Mouse (Mus musculus) hindbrain, embryonic 13.5 days (tissue): ENCODE data around the gene Cep68. TPM values are rescaled to one million over a fixed set of nuclear protein-coding genes. Genes with fewer than 3 reads are reported as not detected.
"Not testable (repeated sequence)": the region's sequence is repeated elsewhere in the genome, so short reads cannot be mapped to it uniquely, and the experiment has no call there.

Source experiments
- ATAC-seq: fragments of 200-750 bp; cut with Nextera tagmentation; 2 replicates; pipeline ENCODE4 v1.8.0; 2017; ENCODE audit warnings: moderate TSS enrichment; ENCODE audit not compliant: low FRiP score
- H3K27ac ChIP-seq: fragments of 300-500 bp; sonication (generic); 2 replicates; pipeline ENCODE4 v1.5.1; 2015; ENCODE audit warnings: inconsistent platforms, mild to moderate bottlenecking, moderate library complexity
- H3K27me3 ChIP-seq: fragments of 300-500 bp; sonication (generic); 2 replicates; pipeline ENCODE4 v1.6.1; 2015; ENCODE audit warnings: mild to moderate bottlenecking, inconsistent platforms
- H3K36me3 ChIP-seq: fragments of 300-500 bp; sonication (generic); 2 replicates; pipeline ENCODE4 v1.6.1; 2015; ENCODE audit warnings: mild to moderate bottlenecking, inconsistent platforms
- H3K4me1 ChIP-seq: fragments of 300-500 bp; sonication (generic); replicated peaks from 2 replicates; pipeline ENCODE4 v1.6.1; 2015; ENCODE audit warnings: inconsistent platforms
- H3K4me2 ChIP-seq: fragments of 300-500 bp; sonication (generic); 2 replicates; pipeline ENCODE4 v1.6.1; 2015; ENCODE audit warnings: inconsistent platforms, mild to moderate bottlenecking, moderate library complexity
- H3K4me3 ChIP-seq: fragments of 300-500 bp; sonication (generic); 2 replicates; pipeline ENCODE4 v1.5.1; 2015; ENCODE audit warnings: mild to moderate bottlenecking, inconsistent platforms
- H3K9ac ChIP-seq: fragments of 300-500 bp; sonication (generic); 2 replicates; pipeline ENCODE4 v1.6.1; 2015; ENCODE audit warnings: mild to moderate bottlenecking, inconsistent platforms
- H3K9me3 ChIP-seq: fragments of 300-500 bp; sonication (generic); 2 replicates; pipeline ENCODE4 v1.6.1; 2016; ENCODE audit warnings: inconsistent platforms
- WGBS: fragments of 180-500 bp; shearing (Covaris S2); methylation state at CpG from one replicate; pipeline ENCODE4 v1.1.7; 2015; 5-methylcytosine and 5-hydroxymethylcytosine counted together
- polyA plus RNA-seq: library from polyadenylated mRNA; unstranded; fragments of >200 nt; fragmentation: Nextera tagmentation; extraction: Ambion mirVana; gene quantifications from 2 replicates; pipeline ENCODE4 v1.2.1, GENCODE M21; 2015

The Cep68 gene
- polyA plus RNA-seq, 1 experiment from 2014 or later = 26.2 TPM

- H3K4me1 ChIP-seq = peaks cover 4% of the 10 kb centered on the region; the same call in 1 of the 2 replicates
- no peak overlapping the region for H3K9ac ChIP-seq
- H3K27ac ChIP-seq = no peak overlapping the region
- H3K4me3 ChIP-seq = no peak overlapping the region
- H3K27me3 ChIP-seq = no peaks in the 10 kb centered on the region
- no peak overlapping the region for H3K4me2 ChIP-seq
- no peaks in the 10 kb centered on the region for H3K9me3 ChIP-seq
- H3K36me3 ChIP-seq = peaks cover 86% of the 10 kb centered on the region
- 92% methylated on average over 3 of the region's 3 CpGs for WGBS
- ATAC-seq = no peak
Observed at GRCm38 (mm10) chr11:20237976-20238375, 11.3 kb downstream of the Cep68 start.

- H3K4me1 ChIP-seq = 0 out of 2 replicates have a peak, but pooled peaks cover 2% of the 10 kb centered on the region
- 95% methylated on average over 7 of the region's 7 CpGs for WGBS
- peaks cover 94% of the 10 kb centered on the region for H3K36me3 ChIP-seq
- no peak overlapping the region for H3K27ac ChIP-seq
- no peak overlapping the region for H3K4me2 ChIP-seq
- ATAC-seq = no peak
- H3K9me3 ChIP-seq = no peaks in the 10 kb centered on the region
- H3K27me3 ChIP-seq = no peaks in the 10 kb centered on the region
- H3K9ac ChIP-seq = no peak overlapping the region
- H3K4me3 ChIP-seq = no peak overlapping the region
Observed at GRCm38 (mm10) chr11:20237018-20237417, 12.2 kb downstream of the Cep68 start.

- H3K27ac ChIP-seq = no peak overlapping the region
- H3K27me3 ChIP-seq = no peaks in the 10 kb centered on the region
- H3K4me3 ChIP-seq = no peak overlapping the region
- H3K36me3 ChIP-seq = peaks cover 91% of the 10 kb centered on the region
- H3K9me3 ChIP-seq = no peaks in the 10 kb centered on the region
- no peak overlapping the region for H3K9ac ChIP-seq
- 67% methylated on average over 3 of the region's 3 CpGs for WGBS
- H3K4me1 ChIP-seq = 0 out of 2 replicates have a peak, but pooled peaks cover 4% of the 10 kb centered on the region
- H3K4me2 ChIP-seq = no peak overlapping the region
- no peak for ATAC-seq
Observed at GRCm38 (mm10) chr11:20234233-20234632, 15.0 kb downstream of the Cep68 start.

DNA sequence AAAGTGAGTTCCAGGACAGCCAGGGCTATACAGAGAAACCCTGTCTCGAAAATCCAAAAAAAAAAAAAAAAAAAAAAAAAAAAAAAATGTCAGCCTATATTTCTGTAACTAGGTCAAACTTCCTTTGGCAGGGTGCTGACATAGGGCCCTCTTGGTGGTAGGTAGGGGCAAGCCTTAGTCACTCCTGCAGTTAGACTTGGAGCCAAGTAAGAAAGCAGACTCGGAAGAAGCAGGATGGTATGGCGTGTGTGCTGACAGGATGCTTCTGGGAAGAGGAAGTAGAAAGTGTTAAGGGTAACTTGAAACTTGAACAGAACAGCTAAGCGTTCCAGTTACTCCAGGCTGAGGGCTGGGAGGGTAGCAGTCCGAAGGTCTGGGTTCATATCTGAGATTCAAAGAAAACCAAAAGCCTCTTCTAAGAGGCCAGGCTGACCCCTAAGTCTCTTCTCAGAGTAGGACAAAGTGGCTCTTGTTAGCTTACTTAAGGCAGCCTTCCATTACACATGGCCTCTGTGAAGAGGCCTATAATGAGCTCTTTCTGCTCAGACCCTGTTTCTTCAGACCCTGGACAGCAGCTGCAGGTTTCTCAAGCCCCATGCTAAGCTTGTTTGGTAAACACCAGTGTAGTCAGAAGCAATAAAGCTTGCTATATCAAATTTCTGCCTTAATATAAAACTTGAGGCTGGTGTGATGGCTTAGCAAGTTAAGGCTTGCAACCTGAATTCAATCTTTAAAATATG, 17.0 kb downstream of the Cep68 start:
- Histone ChIP-seq H3K27me3 (no peaks in the 10 kb centered on the region), H3K36me3 (peaks cover 85% of the 10 kb centered on the region), H3K27ac (peak overlapping the region; percentile 48), H3K9me3 (no peaks in the 10 kb centered on the region), H3K4me3 (no peak overlapping the region), H3K9ac (no peak overlapping the region), H3K4me1 (0 out of 2 replicates have a peak, but pooled peaks cover 4% of the 10 kb centered on the region), H3K4me2 (no peak overlapping the region)
- 84% methylated on average over 5 of the region's 5 CpGs for WGBS
- ATAC-seq = no peak

GRCm38 (mm10) chr11:20231128-20231878, 17.9 kb downstream of the Cep68 start:
- Histone ChIP-seq H3K27me3 (no peaks in the 10 kb centered on the region), H3K27ac (peak overlapping the region; percentile 48; the same call in 1 of the 2 replicates), H3K9ac (no peak overlapping the region), H3K4me2 (no peak overlapping the region), H3K9me3 (no peaks in the 10 kb centered on the region), H3K4me3 (no peak overlapping the region), H3K4me1 (0 out of 2 replicates have a peak, but pooled peaks cover 4% of the 10 kb centered on the region), H3K36me3 (peaks cover 76% of the 10 kb centered on the region)
- 44% methylated on average over 8 of the region's 8 CpGs for WGBS
- ATAC-seq = no peak

DNA sequence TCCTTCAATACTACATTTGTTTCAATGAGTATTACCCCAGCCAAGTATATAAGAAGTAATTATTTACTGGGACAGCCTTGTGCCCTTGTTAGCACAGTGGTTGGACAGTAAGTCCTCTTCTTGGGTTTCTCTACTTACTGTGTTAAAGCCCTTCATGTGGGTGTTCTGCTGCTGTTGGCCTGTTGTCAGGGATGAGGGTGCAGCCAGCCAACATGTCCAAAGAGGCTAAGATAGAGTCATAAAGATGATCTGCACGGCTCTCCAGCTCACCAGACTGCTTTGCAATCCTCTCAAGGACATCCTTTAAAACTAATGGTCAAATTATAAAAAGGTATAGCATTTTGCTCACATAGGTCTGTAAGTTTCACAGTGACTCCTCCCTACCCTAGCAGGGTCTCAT, 18.9 kb downstream of the Cep68 start:
- Histone ChIP-seq H3K4me2 (no peak overlapping the region), H3K27me3 (no peaks in the 10 kb centered on the region), H3K9ac (no peak overlapping the region), H3K4me1 (0 out of 2 replicates have a peak, but pooled peaks cover 4% of the 10 kb centered on the region), H3K9me3 (no peaks in the 10 kb centered on the region), H3K27ac (no peak overlapping the region), H3K4me3 (no peak overlapping the region), H3K36me3 (peaks cover 75% of the 10 kb centered on the region)
- ATAC-seq = no peak
- WGBS = 98% methylated on average over 1 of the region's 1 CpGs

- no peak overlapping the region for H3K27ac ChIP-seq
- H3K36me3 ChIP-seq = peaks cover 74% of the 10 kb centered on the region
- WGBS = 91% methylated on average over 4 of the region's 4 CpGs
- H3K27me3 ChIP-seq = no peaks in the 10 kb centered on the region
- H3K4me2 ChIP-seq = no peak overlapping the region
- H3K9me3 ChIP-seq = no peaks in the 10 kb centered on the region
- H3K4me1 ChIP-seq = 0 out of 2 replicates have a peak, but pooled peaks cover 4% of the 10 kb centered on the region
- H3K4me3 ChIP-seq = no peak overlapping the region
- no peak overlapping the region for H3K9ac ChIP-seq
- no peak for ATAC-seq
Observed at GRCm38 (mm10) chr11:20229311-20229710, 19.9 kb downstream of the Cep68 start.

DNA sequence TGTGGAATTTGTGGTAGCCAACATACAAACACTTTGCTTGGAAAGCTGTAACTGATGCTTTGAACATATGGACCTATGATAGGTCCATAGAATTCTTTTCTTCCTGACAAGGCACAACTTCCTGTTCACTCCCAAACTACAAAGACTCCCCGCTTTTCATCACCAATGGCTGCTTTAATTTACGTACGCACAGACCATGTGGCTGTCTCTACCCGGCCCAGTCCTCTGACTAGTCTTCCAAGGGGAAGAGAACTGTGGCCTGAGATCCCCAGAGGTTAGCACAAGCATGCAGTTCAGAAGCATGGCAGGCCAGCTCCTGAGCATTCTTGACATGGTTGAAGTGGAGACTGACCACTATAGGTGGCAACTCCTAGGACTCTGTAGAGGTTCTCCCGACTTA, 20.6 kb downstream of the Cep68 start:
- Histone ChIP-seq H3K4me3 (no peak overlapping the region), H3K9me3 (no peaks in the 10 kb centered on the region), H3K9ac (no peak overlapping the region), H3K4me2 (no peak overlapping the region), H3K27me3 (no peaks in the 10 kb centered on the region), H3K36me3 (peaks cover 74% of the 10 kb centered on the region), H3K4me1 (0 out of 2 replicates have a peak, but pooled peaks cover 4% of the 10 kb centered on the region), H3K27ac (no peak overlapping the region)
- no peak for ATAC-seq
- 84% methylated on average over 5 of the region's 5 CpGs for WGBS

GRCm38 (mm10) chr11:20225938-20226337, 23.3 kb downstream of the Cep68 start:
- H3K27me3 ChIP-seq = no peaks in the 10 kb centered on the region
- H3K9ac ChIP-seq = no peak overlapping the region
- H3K4me1 ChIP-seq = no peaks in the 10 kb centered on the region
- H3K27ac ChIP-seq = no peak overlapping the region
- no peak for ATAC-seq
- WGBS = 93% methylated on average over 4 of the region's 4 CpGs
- no peak overlapping the region for H3K4me2 ChIP-seq
- peaks cover 70% of the 10 kb centered on the region for H3K36me3 ChIP-seq
- H3K9me3 ChIP-seq = no peaks in the 10 kb centered on the region
- H3K4me3 ChIP-seq = no peak overlapping the region

DNA sequence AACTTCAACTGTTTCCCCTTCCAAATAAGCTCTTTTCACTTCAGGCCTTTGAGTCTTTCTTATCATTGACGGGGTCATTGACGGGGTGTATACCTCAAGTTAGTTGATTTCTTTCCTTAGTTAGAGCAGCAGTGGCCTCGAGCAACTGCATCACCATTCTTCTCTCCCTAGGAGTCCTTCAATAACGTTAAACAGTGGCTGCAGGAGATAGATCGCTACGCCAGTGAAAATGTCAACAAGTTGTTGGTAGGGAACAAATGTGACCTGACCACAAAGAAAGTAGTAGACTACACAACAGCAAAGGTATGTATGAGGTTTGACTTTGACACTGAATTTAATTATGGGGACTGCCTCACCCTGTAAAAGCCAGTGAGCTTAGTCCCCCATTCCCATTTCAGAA, 25.0 kb downstream of the Cep68 start:
- Histone ChIP-seq H3K9ac (no peak overlapping the region), H3K36me3 (peaks cover 62% of the 10 kb centered on the region), H3K4me3 (no peak overlapping the region), H3K9me3 (no peaks in the 10 kb centered on the region), H3K4me2 (no peak overlapping the region), H3K27me3 (no peaks in the 10 kb centered on the region), H3K27ac (no peak overlapping the region), H3K4me1 (no peaks in the 10 kb centered on the region)
- 82% methylated on average over 6 of the region's 6 CpGs for WGBS
- ATAC-seq = no peak

DNA sequence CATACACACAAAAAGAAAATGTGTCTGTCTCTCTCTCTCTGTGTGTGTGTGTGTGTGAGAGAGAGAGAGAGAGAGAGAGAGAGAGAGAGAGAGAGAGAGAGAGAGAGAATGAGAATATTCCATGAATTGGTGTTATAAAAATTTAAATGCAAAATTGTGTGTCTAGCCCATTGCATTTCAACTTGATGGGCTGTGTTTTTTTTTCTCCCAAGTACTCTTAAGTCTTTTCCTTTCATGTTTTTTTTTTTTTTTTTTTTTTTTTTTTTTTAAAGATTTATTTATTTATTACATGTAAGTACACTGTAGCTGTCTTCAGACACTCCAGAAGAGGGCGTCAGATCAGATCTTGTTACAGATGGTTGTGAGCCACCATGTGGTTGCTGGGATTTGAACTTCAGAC, 27.6 kb downstream of the Cep68 start:
- H3K4me1 ChIP-seq, H3K4me3 ChIP-seq, H3K27me3 ChIP-seq, H3K9ac ChIP-seq, H3K4me2 ChIP-seq, H3K27ac ChIP-seq, ATAC-seq, H3K9me3 ChIP-seq: not testable (repeated sequence)
- H3K36me3 ChIP-seq = peaks cover 71% of the 10 kb centered on the region
- no CpG with 5 or more reads among the region's 1 CpGs for WGBS

GRCm38 (mm10) chr11:20217227-20217626, 32.0 kb downstream of the Cep68 start:
- H3K27ac ChIP-seq = no peak overlapping the region
- no peak for ATAC-seq
- no peak overlapping the region for H3K9ac ChIP-seq
- H3K4me1 ChIP-seq = peaks cover 5% of the 10 kb centered on the region; the same call in 1 of the 2 replicates
- no peaks in the 10 kb centered on the region for H3K27me3 ChIP-seq
- no peaks in the 10 kb centered on the region for H3K9me3 ChIP-seq
- no peak overlapping the region for H3K4me3 ChIP-seq
- WGBS = 92% methylated on average over 1 of the region's 1 CpGs
- peaks cover 48% of the 10 kb centered on the region for H3K36me3 ChIP-seq
- no peak overlapping the region for H3K4me2 ChIP-seq
